Mouse (Mus musculus): Measurements from ENCODE around the gene Ppp2r5c. TPM values are rescaled to one million over a fixed set of nuclear protein-coding genes. Genes with fewer than 3 reads are reported as not detected.

Gene Ppp2r5c
- total RNA-seq, 2 experiments from 2014 or later = 126 to 128 TPM

GRCm38 (mm10) chr12:110442238-110442637 is 4.7 kb upstream of the Ppp2r5c start:
- no peak for DNase-seq

- no peak for DNase-seq
Observed at GRCm38 (mm10) chr12:110444530-110444929, 2.4 kb upstream of the Ppp2r5c start.

- DNase-seq = no peak
Observed at GRCm38 (mm10) chr12:110445775-110446174, 1.1 kb upstream of the Ppp2r5c start.

GRCm38 (mm10) chr12:110447306-110447705 is 386 bp downstream of the Ppp2r5c start:
- peak; percentile 60 for DNase-seq

- no peak for DNase-seq
Observed at GRCm38 (mm10) chr12:110448767-110449166, 1.8 kb downstream of the Ppp2r5c start.

- peak; percentile 85 for DNase-seq
Observed at GRCm38 (mm10) chr12:110454223-110454622, 7.3 kb downstream of the Ppp2r5c start.

GRCm38 (mm10) chr12:110456024-110456423 is 9.1 kb downstream of the Ppp2r5c start:
- DNase-seq = no peak

- no peak for DNase-seq
Observed at GRCm38 (mm10) chr12:110458667-110459066, 11.7 kb downstream of the Ppp2r5c start.

- peak; percentile 77 for DNase-seq
Observed at GRCm38 (mm10) chr12:110460418-110461300, 13.7 kb downstream of the Ppp2r5c start.

GRCm38 (mm10) chr12:110463711-110464110 is 16.8 kb downstream of the Ppp2r5c start:
- DNase-seq = no peak

- DNase-seq = no peak
Observed at GRCm38 (mm10) chr12:110471426-110471825, 24.5 kb downstream of the Ppp2r5c start.

GRCm38 (mm10) chr12:110472247-110472646 is 25.3 kb downstream of the Ppp2r5c start:
- DNase-seq = no peak

GRCm38 (mm10) chr12:110474497-110474896 is 27.6 kb downstream of the Ppp2r5c start:
- DNase-seq = no peak

GRCm38 (mm10) chr12:110476561-110476960 is 29.6 kb downstream of the Ppp2r5c start:
- no peak for DNase-seq

- DNase-seq = no peak
Observed at GRCm38 (mm10) chr12:110477906-110478305, 31.0 kb downstream of the Ppp2r5c start.

GRCm38 (mm10) chr12:110478601-110479008 is 31.7 kb downstream of the Ppp2r5c start:
- DNase-seq = peak; percentile 59

- DNase-seq = peak; percentile 40
Observed at GRCm38 (mm10) chr12:110479268-110479667, 32.3 kb downstream of the Ppp2r5c start.

- no peak for DNase-seq
Observed at GRCm38 (mm10) chr12:110480701-110481100, 33.8 kb downstream of the Ppp2r5c start.

- DNase-seq = no peak
Observed at GRCm38 (mm10) chr12:110483761-110484160, 36.8 kb downstream of the Ppp2r5c start.

GRCm38 (mm10) chr12:110484824-110485584 is 38.1 kb downstream of the Ppp2r5c start:
- DNase-seq = no peak

- DNase-seq = peak; percentile 82
Observed at GRCm38 (mm10) chr12:110485585-110486331, 38.8 kb downstream of the Ppp2r5c start.

- DNase-seq = no peak
Observed at GRCm38 (mm10) chr12:110486852-110487251, 39.9 kb downstream of the Ppp2r5c start.

GRCm38 (mm10) chr12:110488031-110488430 is 41.1 kb downstream of the Ppp2r5c start:
- DNase-seq = no peak

All from heart, postnatal 4 days (tissue).